Mouse (Mus musculus) spleen, postnatal 14 days (tissue): ENCODE data around the gene Eaf2.
A peak's percentile ranks its signal among the peaks of the same experiment; 100 is the strongest.
"Not testable (repeated sequence)": the region's sequence is repeated elsewhere in the genome, so short reads cannot be mapped to it uniquely, and the experiment has no call there.

ENCODE experiments used
- DNase-seq, 2 experiments: peaks; one replicate each; pipeline ENCODE4 v3.0.0; 2021 to 2022; ENCODE audit warnings: low spot score in 2 of 2

Eaf2 gene

GRCm38 (mm10) chr16:36846894-36847293 is 27.9 kb downstream of the Eaf2 start:
- not testable (repeated sequence) for DNase-seq

- DNase-seq = no peak
These were observed 46.0 kb downstream of the Eaf2 start for GRCm38 (mm10) chr16:36828820-36829219.

- peak; percentile 73 to 78 for DNase-seq
These were observed 46.6 kb downstream of the Eaf2 start, which contains the start of gene Iqcb1 for GRCm38 (mm10) chr16:36828054-36828786. Iqcb1 (plus strand) TSS chr16:36828385.

GRCm38 (mm10) chr16:36827611-36828053 is 47.2 kb downstream of the Eaf2 start:
- no peak for DNase-seq

- DNase-seq = no peak
These were observed 53.3 kb downstream of the Eaf2 start for GRCm38 (mm10) chr16:36821474-36821873.

GRCm38 (mm10) chr16:36820747-36821146 is 54.1 kb downstream of the Eaf2 start:
- DNase-seq = no peak

GRCm38 (mm10) chr16:36820016-36820415 is 54.8 kb downstream of the Eaf2 start:
- no peak for DNase-seq

- peak in 1 of 2 experiments; percentile 56 for DNase-seq
These were observed 57.4 kb downstream of the Eaf2 start for GRCm38 (mm10) chr16:36817321-36817926.

- no peak for DNase-seq
These were observed 57.9 kb downstream of the Eaf2 start for GRCm38 (mm10) chr16:36816916-36817315.

- DNase-seq = no peak
These were observed 61.1 kb downstream of the Eaf2 start for GRCm38 (mm10) chr16:36813680-36814079.

GRCm38 (mm10) chr16:36808616-36809015 is 66.2 kb downstream of the Eaf2 start:
- DNase-seq = no peak

- no peak for DNase-seq
These were observed 72.4 kb downstream of the Eaf2 start for GRCm38 (mm10) chr16:36802361-36802760.

- no peak for DNase-seq
These were observed 76.5 kb downstream of the Eaf2 start for GRCm38 (mm10) chr16:36798334-36798733.

GRCm38 (mm10) chr16:36794976-36795375 is 79.8 kb downstream of the Eaf2 start:
- DNase-seq = no peak

GRCm38 (mm10) chr16:36790166-36790565 is 84.6 kb downstream of the Eaf2 start:
- no peak for DNase-seq

GRCm38 (mm10) chr16:36786466-36786865 is 88.3 kb downstream of the Eaf2 start:
- no peak for DNase-seq

- no peak for DNase-seq
These were observed 90.0 kb downstream of the Eaf2 start, which contains the start of gene Slc15a2 for GRCm38 (mm10) chr16:36784594-36785313. Slc15a2 (minus strand) TSS chr16:36784962.

- DNase-seq = no peak
These were observed 90.7 kb downstream of the Eaf2 start for GRCm38 (mm10) chr16:36784146-36784545.

- no peak for DNase-seq
These were observed 99.1 kb downstream of the Eaf2 start for GRCm38 (mm10) chr16:36775658-36776057.

GRCm38 (mm10) chr16:36772996-36773395 is 101.8 kb downstream of the Eaf2 start:
- DNase-seq = no peak

- DNase-seq = no peak
These were observed 103.1 kb downstream of the Eaf2 start for GRCm38 (mm10) chr16:36771703-36772102.

- DNase-seq = no peak
These were observed 103.6 kb downstream of the Eaf2 start for GRCm38 (mm10) chr16:36771244-36771643.
